Mouse (Mus musculus) splenic B cell, adult 2 months (primary cell): ENCODE results near the gene Akt3.

Experiments used
- DNase-seq: peaks from one replicate; pipeline ENCODE4 v3.0.0-alpha.2; 2011; ENCODE audit warnings: low read depth, low spot score
- H3K27me3 ChIP-seq: 2 replicates; pipeline ENCODE4 v1.6.1; 2012; ENCODE audit warnings: mild to moderate bottlenecking, low read length, moderate library complexity, mixed read lengths; ENCODE audit not compliant: control insufficient read depth, poor library complexity, insufficient read depth, severe bottlenecking
- H3K36me3 ChIP-seq: 2 replicates; pipeline ENCODE4 v1.6.1; 2012; ENCODE audit warnings: mild to moderate bottlenecking, low read length, moderate library complexity, mixed read lengths; ENCODE audit not compliant: control insufficient read depth, poor library complexity, insufficient read depth, severe bottlenecking

Gene Akt3

GRCm38 (mm10) chr1:177258034-177258342, at the start of gene Akt3:
Akt3 (minus strand) TSS chr1:177258203.
- no peak for DNase-seq
- Histone ChIP-seq H3K36me3 (no peaks in the 10 kb centered on the region), H3K27me3 (no peaks in the 10 kb centered on the region)

- H3K36me3 ChIP-seq, result no peaks in the 10 kb centered on the region
- DNase-seq, result no peak
- no peaks in the 10 kb centered on the region for H3K27me3 ChIP-seq
Observed at GRCm38 (mm10) chr1:177307549-177307948, 49.5 kb upstream of the Akt3 start.

GRCm38 (mm10) chr1:177298231-177298630, 40.2 kb upstream of the Akt3 start:
- DNase-seq, result no peak
- Histone ChIP-seq H3K36me3 (no peaks in the 10 kb centered on the region), H3K27me3 (no peaks in the 10 kb centered on the region)

GRCm38 (mm10) chr1:177286764-177287163, 28.8 kb upstream of the Akt3 start:
- H3K36me3 ChIP-seq, result no peaks in the 10 kb centered on the region
- DNase-seq, result no peak
- no peaks in the 10 kb centered on the region for H3K27me3 ChIP-seq

GRCm38 (mm10) chr1:177281925-177282324, 23.9 kb upstream of the Akt3 start:
- Histone ChIP-seq H3K36me3 (no peaks in the 10 kb centered on the region), H3K27me3 (no peaks in the 10 kb centered on the region)
- DNase-seq, result peak; percentile 63

GRCm38 (mm10) chr1:177277361-177277760, 19.4 kb upstream of the Akt3 start:
- no peak for DNase-seq
- Histone ChIP-seq H3K36me3 (no peaks in the 10 kb centered on the region), H3K27me3 (no peaks in the 10 kb centered on the region)

- H3K27me3 ChIP-seq, result no peaks in the 10 kb centered on the region; the same call in 1 of the 2 replicates
- no peak for DNase-seq
- H3K36me3 ChIP-seq, result no peaks in the 10 kb centered on the region
Observed at GRCm38 (mm10) chr1:177267645-177268044, 9.6 kb upstream of the Akt3 start.

- DNase-seq, result peak; percentile 69
- H3K36me3 ChIP-seq, result no peaks in the 10 kb centered on the region
- H3K27me3 ChIP-seq, result no peaks in the 10 kb centered on the region; the same call in 1 of the 2 replicates
Observed at GRCm38 (mm10) chr1:177262926-177263325, 4.9 kb upstream of the Akt3 start.

- peak; percentile 47 for DNase-seq
- Histone ChIP-seq H3K27me3 (no peaks in the 10 kb centered on the region; the same call in 1 of the 2 replicates), H3K36me3 (no peaks in the 10 kb centered on the region)
Observed at GRCm38 (mm10) chr1:177260796-177261195, 2.8 kb upstream of the Akt3 start.

GRCm38 (mm10) chr1:177259038-177259600, 1.1 kb upstream of the Akt3 start:
- peak; percentile 51 for DNase-seq
- Histone ChIP-seq H3K27me3 (no peaks in the 10 kb centered on the region; the same call in 1 of the 2 replicates), H3K36me3 (no peaks in the 10 kb centered on the region)

GRCm38 (mm10) chr1:177258343-177259037, 487 bp upstream of the Akt3 start:
- no peaks in the 10 kb centered on the region; the same call in 1 of the 2 replicates for H3K27me3 ChIP-seq
- DNase-seq, result peak; percentile 88
- no peaks in the 10 kb centered on the region for H3K36me3 ChIP-seq

GRCm38 (mm10) chr1:177257178-177258033, 597 bp downstream of the Akt3 start:
- DNase-seq, result peak; percentile 76
- H3K36me3 ChIP-seq, result no peaks in the 10 kb centered on the region
- no peaks in the 10 kb centered on the region for H3K27me3 ChIP-seq

- no peaks in the 10 kb centered on the region for H3K27me3 ChIP-seq
- DNase-seq, result no peak
- H3K36me3 ChIP-seq, result no peaks in the 10 kb centered on the region
Observed at GRCm38 (mm10) chr1:177248638-177249037, 9.4 kb downstream of the Akt3 start.

- H3K36me3 ChIP-seq, result 0 out of 2 replicates have a peak, but pooled peaks cover 3% of the 10 kb centered on the region
- H3K27me3 ChIP-seq, result no peaks in the 10 kb centered on the region
- no peak for DNase-seq
Observed at GRCm38 (mm10) chr1:177238368-177238767, 19.6 kb downstream of the Akt3 start.

- H3K27me3 ChIP-seq, result no peaks in the 10 kb centered on the region
- H3K36me3 ChIP-seq, result 0 out of 2 replicates have a peak, but pooled peaks cover 3% of the 10 kb centered on the region
- peak; percentile 8 for DNase-seq
Observed at GRCm38 (mm10) chr1:177236695-177237094, 21.3 kb downstream of the Akt3 start.
